Mouse (Mus musculus) midbrain, postnatal 0 days (tissue): ENCODE results near the gene Tnip2. TPM values are rescaled to one million over a fixed set of nuclear protein-coding genes. Genes with fewer than 3 reads are reported as not detected.

Source experiments
- ATAC-seq: fragments of 200-750 bp; cut with Nextera tagmentation; 2 replicates; pipeline ENCODE4 v1.8.0; 2017; ENCODE audit warnings: moderate number of reproducible peaks, mild to moderate bottlenecking, moderate TSS enrichment, moderate library complexity; ENCODE audit not compliant: low FRiP score
- DNase-seq: peaks from one replicate; pipeline ENCODE4 v3.0.0-alpha.2; 2015; ENCODE audit warnings: low spot score
- H3K27ac ChIP-seq: fragments of 300-500 bp; sonication (generic); 2 replicates; pipeline ENCODE4 v1.5.1; 2014; ENCODE audit warnings: low read depth, mild to moderate bottlenecking, low read length, mixed read lengths
- H3K27me3 ChIP-seq: fragments of 300-500 bp; sonication (generic); 2 replicates; pipeline ENCODE4 v1.6.1; 2014; ENCODE audit warnings: low read length, control low read depth, mixed read lengths; ENCODE audit not compliant: insufficient read depth
- H3K36me3 ChIP-seq: fragments of 300-500 bp; sonication (generic); 2 replicates; pipeline ENCODE4 v1.6.1; 2014; ENCODE audit warnings: low read length, control low read depth, mixed read lengths; ENCODE audit not compliant: insufficient read depth
- H3K4me1 ChIP-seq: fragments of 300-500 bp; sonication (generic); 2 replicates; pipeline ENCODE4 v1.6.1; 2014; ENCODE audit warnings: mild to moderate bottlenecking, control low read depth, antibody characterized with exemption, low read length, mixed read lengths; ENCODE audit not compliant: insufficient read depth
- H3K4me2 ChIP-seq: fragments of 300-500 bp; sonication (generic); 2 replicates; pipeline ENCODE4 v1.6.1; 2014; ENCODE audit warnings: low read depth, mild to moderate bottlenecking, low read length, mixed read lengths; ENCODE audit not compliant: poor library complexity, severe bottlenecking
- H3K4me3 ChIP-seq: fragments of 300-500 bp; sonication (generic); 2 replicates; pipeline ENCODE4 v1.5.1; 2014; ENCODE audit warnings: low read depth, mild to moderate bottlenecking, low read length, moderate library complexity
- H3K9ac ChIP-seq: fragments of 300-500 bp; sonication (generic); replicated peaks from 2 replicates; pipeline ENCODE4 v1.6.1; 2014; ENCODE audit warnings: mild to moderate bottlenecking, low read length, moderate library complexity, mixed read lengths; ENCODE audit not compliant: poor library complexity, severe bottlenecking
- H3K9me3 ChIP-seq: fragments of 300-500 bp; sonication (generic); 2 replicates; pipeline ENCODE4 v1.6.1; 2016; ENCODE audit warnings: low read length, control low read depth
- CTCF ChIP-seq: IDR thresholded peaks from 2 replicates; pipeline ENCODE4 v1.5.1; 2016; ENCODE audit warnings: antibody characterized with exemption, mild to moderate bottlenecking
- WGBS: fragments of 180-500 bp; shearing (Covaris S2); extraction: QIAGEN DNeasy Blood & Tissue Kit; methylation state at CpG from one replicate; pipeline ENCODE4 v1.1.7; 2014; 5-methylcytosine and 5-hydroxymethylcytosine counted together
- polyA plus RNA-seq: library from polyadenylated mRNA; unstranded; fragments of >200 nt; fragmentation: Nextera tagmentation; extraction: Ambion mirVana; gene quantifications from 2 replicates; pipeline ENCODE4 v1.2.1, GENCODE M21; 2015
- total RNA-seq: library from RNA; depleted of rRNA; stranded (reverse); fragments of >200 nt; gene quantifications from 2 replicates; pipeline ENCODE4 v1.2.3, GENCODE M21; 2014

Gene Tnip2
- total and polyA plus RNA-seq, 2 experiments from 2014 or later, result 10.3 to 12.6 TPM

- no peak for ATAC-seq
- no peak for DNase-seq
- no peak overlapping the region for H3K27ac ChIP-seq
- 83% methylated on average over 3 of the region's 3 CpGs for WGBS
- H3K4me2 ChIP-seq, result no peak overlapping the region
- no peaks in the 10 kb centered on the region for H3K27me3 ChIP-seq
- no peaks in the 10 kb centered on the region for H3K9me3 ChIP-seq
- no peak for TF ChIP-seq CTCF
- H3K9ac ChIP-seq, result no peak overlapping the region
- no peaks in the 10 kb centered on the region for H3K36me3 ChIP-seq
- no peaks in the 10 kb centered on the region for H3K4me1 ChIP-seq
- H3K4me3 ChIP-seq, result no peak overlapping the region
Observed at GRCm38 (mm10) chr5:34521337-34521736, 7.5 kb upstream of the Tnip2 start.

GRCm38 (mm10) chr5:34520458-34521209 lies 6.8 kb upstream of the Tnip2 start:
- H3K36me3 ChIP-seq, result no peaks in the 10 kb centered on the region
- H3K9ac ChIP-seq, result no peak overlapping the region
- ATAC-seq (no peak), DNase-seq (no peak)
- no peak overlapping the region for H3K4me2 ChIP-seq
- WGBS, result 80% methylated on average over 11 of the region's 11 CpGs
- no peak for TF ChIP-seq CTCF
- no peak overlapping the region for H3K27ac ChIP-seq
- no peaks in the 10 kb centered on the region for H3K27me3 ChIP-seq
- H3K4me3 ChIP-seq, result no peak overlapping the region
- no peaks in the 10 kb centered on the region for H3K4me1 ChIP-seq
- H3K9me3 ChIP-seq, result no peaks in the 10 kb centered on the region

GRCm38 (mm10) chr5:34519389-34519910 lies 5.7 kb upstream of the Tnip2 start:
- no peaks in the 10 kb centered on the region for H3K9me3 ChIP-seq
- 82% methylated on average over 9 of the region's 9 CpGs for WGBS
- H3K4me3 ChIP-seq, result no peak overlapping the region
- no peak overlapping the region for H3K9ac ChIP-seq
- H3K4me2 ChIP-seq, result no peak overlapping the region
- no peak overlapping the region for H3K27ac ChIP-seq
- H3K27me3 ChIP-seq, result no peaks in the 10 kb centered on the region
- ATAC-seq (no peak), DNase-seq (no peak)
- no peaks in the 10 kb centered on the region for H3K36me3 ChIP-seq
- H3K4me1 ChIP-seq, result no peaks in the 10 kb centered on the region
- TF ChIP-seq CTCF, result no peak

- no peaks in the 10 kb centered on the region for H3K27me3 ChIP-seq
- H3K9ac ChIP-seq, result no peak overlapping the region
- no peak overlapping the region for H3K4me3 ChIP-seq
- ATAC-seq (no peak), DNase-seq (peak; percentile 48)
- no peaks in the 10 kb centered on the region for H3K9me3 ChIP-seq
- no peak overlapping the region for H3K4me2 ChIP-seq
- WGBS, result 31% methylated on average over 3 of the region's 3 CpGs
- H3K27ac ChIP-seq, result no peak overlapping the region
- no peaks in the 10 kb centered on the region for H3K4me1 ChIP-seq
- TF ChIP-seq CTCF, result peak; percentile 70
- no peaks in the 10 kb centered on the region for H3K36me3 ChIP-seq
Observed at GRCm38 (mm10) chr5:34517913-34518312, 4.1 kb upstream of the Tnip2 start.

GRCm38 (mm10) chr5:34515096-34515495 lies 1.3 kb upstream of the Tnip2 start:
- DNase-seq, result no peak
- Histone ChIP-seq H3K27ac (no peak overlapping the region), H3K9ac (no peak overlapping the region), H3K9me3 (no peaks in the 10 kb centered on the region), H3K4me2 (no peak overlapping the region), H3K4me1 (no peaks in the 10 kb centered on the region), H3K36me3 (no peaks in the 10 kb centered on the region), H3K27me3 (no peaks in the 10 kb centered on the region), H3K4me3 (no peak overlapping the region)
- no peak for ATAC-seq
- TF ChIP-seq CTCF, result no peak

GRCm38 (mm10) chr5:34514218-34514566 lies 401 bp upstream of the Tnip2 start:
- WGBS, result 20% methylated on average over 7 of the region's 7 CpGs
- H3K36me3 ChIP-seq, result no peaks in the 10 kb centered on the region
- H3K4me2 ChIP-seq, result peak overlapping the region; percentile 88
- no peaks in the 10 kb centered on the region for H3K27me3 ChIP-seq
- no peaks in the 10 kb centered on the region for H3K9me3 ChIP-seq
- no peak for DNase-seq
- H3K4me1 ChIP-seq, result no peaks in the 10 kb centered on the region
- no peak for ATAC-seq
- 0 out of 2 replicates have a peak overlapping the region, but pooled peaks have one; percentile 66 for H3K9ac ChIP-seq
- peak overlapping the region; percentile 66 for H3K4me3 ChIP-seq
- peak overlapping the region; percentile 44; the same call in 1 of the 2 replicates for H3K27ac ChIP-seq
- TF ChIP-seq CTCF, result no peak
